Mouse (Mus musculus) stomach, embryonic 16.5 days (tissue): Measurements from ENCODE around the gene Src. TPM values are rescaled to one million over a fixed set of nuclear protein-coding genes. Genes with fewer than 3 reads are reported as not detected.

Experiments
- ATAC-seq: fragments of 200-750 bp; cut with Nextera tagmentation; 2 replicates; pipeline ENCODE4 v1.8.0; 2017; ENCODE audit warnings: moderate number of reproducible peaks, moderate TSS enrichment; ENCODE audit not compliant: insufficient read depth, low FRiP score
- H3K27ac ChIP-seq: fragments of 300-500 bp; sonication (generic); 2 replicates; pipeline ENCODE4 v1.5.1; 2014; ENCODE audit warnings: low read length
- H3K27me3 ChIP-seq: fragments of 300-500 bp; sonication (generic); 2 replicates; pipeline ENCODE4 v1.6.1; 2014; ENCODE audit warnings: low read length, control low read depth, mixed read lengths; ENCODE audit not compliant: control insufficient read depth, insufficient read depth
- H3K36me3 ChIP-seq: fragments of 300-500 bp; sonication (generic); 2 replicates; pipeline ENCODE4 v1.6.1; 2014; ENCODE audit warnings: low read length; ENCODE audit not compliant: control insufficient read depth, insufficient read depth
- H3K4me1 ChIP-seq: fragments of 300-500 bp; sonication (generic); 2 replicates; pipeline ENCODE4 v1.6.1; 2014; ENCODE audit warnings: low read length, control low read depth, mixed read lengths; ENCODE audit not compliant: control insufficient read depth, insufficient read depth
- H3K4me2 ChIP-seq: fragments of 300-500 bp; sonication (generic); 2 replicates; pipeline ENCODE4 v1.6.1; 2014; ENCODE audit warnings: low read depth, low read length, mixed read lengths
- H3K4me3 ChIP-seq: fragments of 300-500 bp; sonication (generic); replicated peaks from 2 replicates; pipeline ENCODE4 v1.5.1; 2014; ENCODE audit warnings: mild to moderate bottlenecking, low read length
- H3K9ac ChIP-seq: fragments of 300-500 bp; sonication (generic); 2 replicates; pipeline ENCODE4 v1.6.1; 2014; ENCODE audit warnings: low read length
- H3K9me3 ChIP-seq: fragments of 300-500 bp; sonication (generic); replicated peaks from 2 replicates; pipeline ENCODE4 v1.6.1; 2016; ENCODE audit warnings: low read length, control low read depth; ENCODE audit not compliant: control insufficient read depth
- WGBS: fragments of 180-500 bp; shearing (Covaris S2); extraction: QIAGEN DNeasy Blood & Tissue Kit; methylation state at CpG from one replicate; pipeline ENCODE4 v1.1.7; 2014; 5-methylcytosine and 5-hydroxymethylcytosine counted together
- polyA plus RNA-seq: library from polyadenylated mRNA; unstranded; fragments of >200 nt; fragmentation: Nextera tagmentation; extraction: Ambion mirVana; gene quantifications from 2 replicates; pipeline ENCODE4 v1.2.1, GENCODE M21; 2015

Gene Src
- polyA plus RNA-seq, 1 experiment from 2014 or later = 14.7 TPM

- peak overlapping the region; percentile 32; the same call in 1 of the 2 replicates for H3K9ac ChIP-seq
- H3K4me2 ChIP-seq = no peak overlapping the region
- H3K4me3 ChIP-seq = no peak overlapping the region
- no peaks in the 10 kb centered on the region for H3K27me3 ChIP-seq
- peaks cover 72% of the 10 kb centered on the region for H3K4me1 ChIP-seq
- ATAC-seq = no peak
- WGBS = 82% methylated on average over 13 of the region's 13 CpGs
- H3K36me3 ChIP-seq = no peaks in the 10 kb centered on the region; the same call in 1 of the 2 replicates
- H3K9me3 ChIP-seq = no peaks in the 10 kb centered on the region
- no peak overlapping the region for H3K27ac ChIP-seq
Observed at GRCm38 (mm10) chr2:157428351-157429139, 10.3 kb downstream of the Src start.

- ATAC-seq = no peak
- no peak overlapping the region; the same call in 1 of the 2 replicates for H3K27ac ChIP-seq
- H3K9ac ChIP-seq = no peak overlapping the region
- WGBS = 76% methylated on average over 7 of the region's 7 CpGs
- peaks cover 82% of the 10 kb centered on the region for H3K4me1 ChIP-seq
- H3K36me3 ChIP-seq = no peaks in the 10 kb centered on the region; the same call in 1 of the 2 replicates
- H3K4me3 ChIP-seq = no peak overlapping the region
- H3K4me2 ChIP-seq = no peak overlapping the region
- no peaks in the 10 kb centered on the region for H3K27me3 ChIP-seq
- no peaks in the 10 kb centered on the region for H3K9me3 ChIP-seq
Observed at GRCm38 (mm10) chr2:157429735-157430134, 11.5 kb downstream of the Src start.

- 76% methylated on average over 4 of the region's 4 CpGs for WGBS
- Histone ChIP-seq H3K4me2 (no peak overlapping the region), H3K9me3 (no peaks in the 10 kb centered on the region), H3K9ac (no peak overlapping the region), H3K36me3 (no peaks in the 10 kb centered on the region; the same call in 1 of the 2 replicates), H3K4me1 (peaks cover 85% of the 10 kb centered on the region), H3K4me3 (no peak overlapping the region), H3K27me3 (no peaks in the 10 kb centered on the region), H3K27ac (no peak overlapping the region)
- ATAC-seq = no peak
Observed at GRCm38 (mm10) chr2:157430667-157431429, 12.6 kb downstream of the Src start.

GRCm38 (mm10) chr2:157431912-157432311, 13.7 kb downstream of the Src start:
- 53% methylated on average over 5 of the region's 5 CpGs for WGBS
- H3K4me3 ChIP-seq = no peak overlapping the region
- peak overlapping the region; percentile 28; the same call in 1 of the 2 replicates for H3K9ac ChIP-seq
- H3K4me2 ChIP-seq = no peak overlapping the region
- H3K9me3 ChIP-seq = no peaks in the 10 kb centered on the region
- no peak; the same call in 1 of the 2 replicates for ATAC-seq
- H3K27me3 ChIP-seq = no peaks in the 10 kb centered on the region
- H3K27ac ChIP-seq = peak overlapping the region; percentile 93
- no peaks in the 10 kb centered on the region; the same call in 1 of the 2 replicates for H3K36me3 ChIP-seq
- peaks cover 87% of the 10 kb centered on the region for H3K4me1 ChIP-seq

- H3K9ac ChIP-seq = peak overlapping the region; percentile 51; the same call in 1 of the 2 replicates
Observed at GRCm38 (mm10) chr2:157432476-157432875, 14.2 kb downstream of the Src start.

GRCm38 (mm10) chr2:157434041-157434440, 15.8 kb downstream of the Src start:
- Histone ChIP-seq H3K4me3 (no peak overlapping the region), H3K9ac (peak overlapping the region; percentile 47), H3K4me2 (peak overlapping the region; percentile 14; the same call in 1 of the 2 replicates), H3K27ac (peak overlapping the region; percentile 93), H3K9me3 (no peaks in the 10 kb centered on the region), H3K4me1 (peaks cover 69% of the 10 kb centered on the region), H3K36me3 (no peaks in the 10 kb centered on the region), H3K27me3 (no peaks in the 10 kb centered on the region)
- ATAC-seq = peak; percentile 45; the same call in 1 of the 2 replicates
- WGBS = 29% methylated on average over 9 of the region's 9 CpGs

More at GRCm38 (mm10) chr2:157432476-157432875, 14.2 kb downstream of the Src start:
- Histone ChIP-seq H3K4me2 (no peak overlapping the region), H3K4me1 (peaks cover 82% of the 10 kb centered on the region), H3K36me3 (no peaks in the 10 kb centered on the region; the same call in 1 of the 2 replicates), H3K27ac (peak overlapping the region; percentile 93), H3K4me3 (no peak overlapping the region), H3K27me3 (no peaks in the 10 kb centered on the region), H3K9me3 (no peaks in the 10 kb centered on the region)
- no peak for ATAC-seq
- 69% methylated on average over 9 of the region's 9 CpGs for WGBS

- Histone ChIP-seq H3K27me3 (no peaks in the 10 kb centered on the region), H3K27ac (peak overlapping the region; percentile 93), H3K9ac (peak overlapping the region; percentile 47), H3K4me2 (peak overlapping the region; percentile 14; the same call in 1 of the 2 replicates), H3K4me1 (peaks cover 66% of the 10 kb centered on the region), H3K36me3 (no peaks in the 10 kb centered on the region), H3K4me3 (no peak overlapping the region), H3K9me3 (no peaks in the 10 kb centered on the region)
- WGBS = 13% methylated on average over 6 of the region's 6 CpGs
- ATAC-seq = peak; percentile 81
Observed at GRCm38 (mm10) chr2:157434497-157434896, 16.3 kb downstream of the Src start.

- peaks cover 14% of the 10 kb centered on the region for H3K36me3 ChIP-seq
Observed at GRCm38 (mm10) chr2:157436496-157436895, 18.3 kb downstream of the Src start.

More at GRCm38 (mm10) chr2:157436496-157436895, 18.3 kb downstream of the Src start:
- no peak overlapping the region for H3K9ac ChIP-seq
- H3K4me3 ChIP-seq = no peak overlapping the region
- H3K9me3 ChIP-seq = peaks cover 3% of the 10 kb centered on the region; the same call in 1 of the 2 replicates
- peaks cover 50% of the 10 kb centered on the region for H3K4me1 ChIP-seq
- H3K4me2 ChIP-seq = no peak overlapping the region
- H3K27ac ChIP-seq = no peak overlapping the region
- no peak for ATAC-seq
- 76% methylated on average over 11 of the region's 11 CpGs for WGBS
- no peaks in the 10 kb centered on the region for H3K27me3 ChIP-seq
